Mouse (Mus musculus) heart, postnatal 0 days (tissue): Measurements from ENCODE around the gene Def6.

Source experiments
- CTCF ChIP-seq: IDR thresholded peaks from 2 replicates; pipeline ENCODE4 v1.5.1; 2016; ENCODE audit warnings: antibody characterized with exemption, control low read depth, low read depth
- EP300 ChIP-seq: IDR thresholded peaks from 2 replicates; pipeline ENCODE4 v1.6.1; 2016; ENCODE audit warnings: antibody characterized with exemption, low read depth

- no peak for TF ChIP-seq CTCF
- TF ChIP-seq EP300, result no peak
These were observed 39.1 kb downstream of the Def6 start for GRCm38 (mm10) chr17:28246640-28247039.
